Mouse (Mus musculus) left cerebral cortex, postnatal 14 days (tissue): Measurements from ENCODE around the gene Olfr1410. TPM values are rescaled to one million over a fixed set of nuclear protein-coding genes. Genes with fewer than 3 reads are reported as not detected.

Experiments used
- DNase-seq, 2 experiments: peaks; one replicate each; pipeline ENCODE4 v3.0.0; 2021 to 2022; ENCODE audit warnings: low spot score in 2 of 2, mixed read lengths in 1 of 2
- intact Hi-C: fragments of 180-260 bp; cut with DNase I; formaldehyde crosslinking; loops from one replicate; pipeline ENCODE4 v1.15.1; 2025
- long read RNA-seq, 2 experiments: library from polyadenylated mRNA; stranded (forward); transcript quantifications; one replicate each; pipeline ENCODE4 v2.0.0; 2021
- total RNA-seq, 2 experiments: library from RNA; stranded (reverse); gene quantifications; 2 replicates each; pipeline ENCODE4 v1.2.3; 2021

Gene Olfr1410
- total RNA-seq, result not detected
- long read RNA-seq, experiment 1, result 0 reads
- long read RNA-seq, experiment 2, result 0 reads

DNA sequence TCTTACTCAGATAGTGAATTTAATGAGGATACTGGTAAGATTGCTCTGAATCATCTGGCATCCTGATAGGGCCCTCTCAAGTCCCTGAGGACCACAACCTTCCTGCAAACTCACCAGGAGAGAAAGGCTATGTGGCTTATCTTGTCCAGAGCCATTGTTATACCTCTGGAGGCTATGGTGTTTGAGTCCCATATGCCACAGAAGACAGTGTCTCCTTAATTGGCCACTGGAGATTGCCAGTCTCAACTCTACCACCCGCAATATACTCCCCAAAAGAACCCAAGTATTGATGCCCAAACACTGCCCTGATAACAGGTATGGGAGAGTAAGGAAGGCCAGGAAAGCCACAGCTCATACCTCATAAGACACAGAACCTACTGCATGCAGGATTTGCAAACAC lies at the start of gene Olfr1410:
Gene Olfr1410, plus strand, starts transcription at position 301 of the 400 bp plus-strand sequence.
- intact Hi-C loops, result no loop called here
- no peak for DNase-seq

- intact Hi-C loops, result no loop called here
These were observed 34.6 kb upstream of the Olfr1410 start, which contains the start of gene Olfr1413 for GRCm38 (mm10) chr1:92571022-92571421. Gene Olfr1413 (plus strand): TSS chr1:92571322.

GRCm38 (mm10) chr1:92585479-92585878 lies 20.1 kb upstream of the Olfr1410 start, which contains the start of gene Olfr1412:
Gene Olfr1412 (plus strand): TSS chr1:92585779.
- intact Hi-C loops, result no loop called here
- DNase-seq, result no peak

More at GRCm38 (mm10) chr1:92571022-92571421, 34.6 kb upstream of the Olfr1410 start, which contains the start of gene Olfr1413:
- no peak for DNase-seq

- no peak for DNase-seq
- intact Hi-C loops, result no loop called here
These were observed 11.5 kb upstream of the Olfr1410 start, which contains the start of gene Olfr1411 for GRCm38 (mm10) chr1:92594111-92594510. Gene Olfr1411 (plus strand): TSS chr1:92594411.

GRCm38 (mm10) chr1:92596019-92596418 lies 9.6 kb upstream of the Olfr1410 start:
- DNase-seq, result no peak
- intact Hi-C loops, result no loop called here

- intact Hi-C loops, result no loop called here
- DNase-seq, result no peak
These were observed 2.1 kb downstream of the Olfr1410 start for GRCm38 (mm10) chr1:92607711-92608110.

DNA sequence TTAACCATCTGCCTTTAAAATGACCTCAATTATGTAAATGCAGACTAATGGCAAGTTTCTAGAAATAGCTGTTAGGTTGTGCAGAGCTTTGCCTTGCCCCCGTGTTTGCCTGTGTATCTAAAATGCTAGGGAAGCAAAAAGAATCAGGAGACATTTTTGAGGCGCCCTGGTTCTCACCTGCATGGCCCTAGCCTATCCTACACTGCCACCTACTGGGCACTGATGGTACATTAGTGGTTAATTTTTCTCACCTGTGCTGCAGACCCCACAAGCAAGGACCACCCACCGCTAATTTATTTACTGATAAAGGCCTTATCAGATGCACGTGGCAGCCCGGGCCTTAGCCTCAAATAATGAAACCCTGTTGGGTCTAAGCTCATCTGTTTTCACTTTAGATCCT lies 5.4 kb downstream of the Olfr1410 start:
- peak; percentile 52 to 78 for DNase-seq
- intact Hi-C loops, result loop anchor here (1.0 to 10.0 kb wide), 2 partner anchors 90 to 224 kb away; partner anchors contain the start of gene Gpc1

DNA sequence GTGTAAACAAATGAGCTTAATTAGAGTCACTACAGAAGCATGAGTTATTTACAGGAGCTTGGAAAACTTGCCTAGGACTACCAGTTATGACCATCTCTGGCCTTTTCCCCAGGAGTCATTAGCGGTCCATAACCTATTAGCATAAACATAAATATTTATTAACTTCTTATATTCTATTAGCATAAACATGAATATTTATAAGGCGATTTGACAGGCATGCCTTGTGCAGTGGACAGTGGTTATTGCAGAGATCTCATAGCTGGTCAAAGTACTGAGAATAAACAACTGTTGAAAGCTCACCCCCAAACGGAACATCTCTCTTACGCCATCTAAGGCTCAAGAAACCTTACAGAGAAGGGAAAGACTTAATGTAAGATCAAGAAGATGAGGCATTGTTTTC lies 7.6 kb downstream of the Olfr1410 start:
- intact Hi-C loops, result loop anchor here (10.0 kb wide), 1 partner anchor 222 kb away; the partner anchor contains the start of gene Gpc1
- no peak for DNase-seq

- DNase-seq, result peak; percentile 37 to 65
- intact Hi-C loops, result loop anchor here (10.0 kb wide), 1 partner anchor 220 kb away; the partner anchor contains the start of gene Gpc1
These were observed 8.9 kb downstream of the Olfr1410 start for GRCm38 (mm10) chr1:92614516-92614915.

DNA sequence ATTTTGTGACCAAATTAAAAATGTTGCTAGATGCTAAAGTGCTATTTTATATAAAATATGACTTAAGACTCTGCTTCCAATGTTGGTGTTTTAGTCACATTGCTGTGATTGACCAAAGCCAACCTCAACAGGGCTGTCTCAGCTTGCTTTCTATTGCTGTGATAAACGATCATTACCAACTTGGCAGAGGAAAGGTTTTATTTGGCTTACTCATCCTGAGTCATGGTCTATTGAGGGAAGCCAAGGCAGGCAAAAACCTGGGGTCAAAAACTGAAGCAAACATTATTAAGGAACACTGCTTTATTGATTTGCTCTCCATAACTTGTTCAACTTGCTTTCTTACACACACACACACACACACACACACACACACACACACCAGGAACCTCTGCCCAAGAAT lies 10.5 kb downstream of the Olfr1410 start:
- no peak for DNase-seq
- intact Hi-C loops, result loop anchor here (1.0 to 10.0 kb wide), 2 partner anchors 31 to 219 kb away; partner anchors contain the start of gene Gpc1

DNA sequence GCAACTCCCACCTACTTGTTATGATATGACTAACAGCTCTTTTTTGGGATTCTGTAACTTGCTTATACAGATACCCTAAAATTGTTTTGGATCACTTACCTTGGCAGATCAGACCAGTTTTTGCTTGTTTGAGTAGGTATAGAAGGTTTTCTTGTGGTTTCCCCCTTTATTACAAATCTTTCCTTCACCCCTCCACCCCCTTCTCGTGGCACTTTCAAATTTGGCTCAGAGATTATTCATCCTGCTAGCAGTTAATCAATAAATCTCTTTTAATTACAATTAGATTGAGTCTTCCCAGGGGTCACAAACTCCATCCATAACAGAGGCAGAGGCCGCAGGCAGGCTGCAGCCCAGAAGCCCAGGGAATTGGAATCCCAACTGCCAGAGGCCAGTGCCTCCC lies 11.9 kb downstream of the Olfr1410 start, which contains the start of gene Olfr12:
Gene Olfr12, plus strand, starts transcription at position 301 of the 400 bp plus-strand sequence.
- no peak for DNase-seq
- intact Hi-C loops, result loop anchor here (10.0 kb wide), 1 partner anchor 217 kb away; the partner anchor contains the start of gene Gpc1

DNA sequence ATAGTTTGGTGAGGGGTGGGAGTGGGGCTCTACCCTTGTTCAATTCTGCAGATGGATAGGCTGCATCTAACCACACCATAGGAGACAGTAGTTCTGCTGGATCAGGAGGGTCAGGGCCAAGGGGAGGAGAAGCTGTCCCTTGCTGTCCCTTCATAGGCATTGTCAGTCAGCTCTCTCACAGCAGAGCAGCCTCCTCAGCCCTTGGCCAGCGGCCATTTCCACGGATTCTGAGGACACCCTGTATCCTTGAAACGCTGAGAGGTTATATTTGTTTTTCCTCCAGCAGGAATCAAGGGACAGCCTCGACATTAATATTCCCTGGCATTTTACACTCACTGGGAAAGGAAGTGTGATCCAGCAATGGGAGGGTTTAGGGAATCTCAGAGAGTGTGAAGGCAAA lies 12.8 kb downstream of the Olfr1410 start:
- intact Hi-C loops, result loop anchor here (10.0 kb wide), 1 partner anchor 216 kb away; the partner anchor contains the start of gene Gpc1
- DNase-seq, result no peak

DNA sequence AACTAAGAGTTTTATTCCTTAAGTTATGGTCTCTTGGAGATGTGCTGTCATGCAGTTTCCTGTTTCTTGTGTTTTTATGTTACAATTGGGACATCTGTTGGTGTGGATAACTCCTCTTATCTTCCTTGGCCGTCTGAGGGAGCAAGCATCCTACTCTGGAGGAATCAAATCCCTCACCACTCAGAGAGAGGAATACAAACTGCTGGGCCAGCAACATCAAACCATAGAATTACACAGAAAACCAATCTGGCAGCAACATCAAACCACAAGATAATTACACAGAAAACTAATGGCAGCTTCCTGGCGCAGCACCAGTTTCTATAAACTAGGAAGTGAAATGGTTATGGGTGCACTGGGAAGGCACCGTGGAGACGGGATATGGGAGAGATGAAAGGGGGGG lies 22.6 kb downstream of the Olfr1410 start:
- DNase-seq, result no peak
- intact Hi-C loops, result no loop called here

DNA sequence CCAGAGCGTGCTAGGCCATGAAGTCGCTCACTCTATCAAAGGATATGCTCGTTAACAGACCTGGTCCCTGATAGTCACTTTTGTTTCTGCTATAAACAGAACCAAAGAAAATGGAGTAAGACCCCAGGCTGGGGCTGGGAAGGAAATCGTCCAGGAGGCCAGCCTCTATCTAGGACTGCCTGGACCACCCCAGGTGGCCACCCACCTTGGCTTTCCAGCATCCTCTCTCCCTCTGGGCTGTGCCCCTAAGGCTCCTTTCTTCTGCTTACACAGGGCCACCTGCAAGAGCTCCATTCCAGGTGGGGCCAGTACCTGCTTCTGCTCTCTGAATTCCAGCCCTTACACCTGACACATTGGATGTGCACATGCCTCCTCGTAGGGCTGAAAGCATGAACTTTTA lies 26.6 kb downstream of the Olfr1410 start:
- intact Hi-C loops, result no loop called here
- no peak for DNase-seq

- intact Hi-C loops, result no loop called here
- no peak for DNase-seq
These were observed 27.4 kb downstream of the Olfr1410 start for GRCm38 (mm10) chr1:92632948-92633347.

- no peak for DNase-seq
- intact Hi-C loops, result no loop called here
These were observed 28.1 kb downstream of the Olfr1410 start for GRCm38 (mm10) chr1:92633726-92634125.

GRCm38 (mm10) chr1:92634569-92634968 lies 29.0 kb downstream of the Olfr1410 start:
- no peak for DNase-seq
- intact Hi-C loops, result no loop called here

DNA sequence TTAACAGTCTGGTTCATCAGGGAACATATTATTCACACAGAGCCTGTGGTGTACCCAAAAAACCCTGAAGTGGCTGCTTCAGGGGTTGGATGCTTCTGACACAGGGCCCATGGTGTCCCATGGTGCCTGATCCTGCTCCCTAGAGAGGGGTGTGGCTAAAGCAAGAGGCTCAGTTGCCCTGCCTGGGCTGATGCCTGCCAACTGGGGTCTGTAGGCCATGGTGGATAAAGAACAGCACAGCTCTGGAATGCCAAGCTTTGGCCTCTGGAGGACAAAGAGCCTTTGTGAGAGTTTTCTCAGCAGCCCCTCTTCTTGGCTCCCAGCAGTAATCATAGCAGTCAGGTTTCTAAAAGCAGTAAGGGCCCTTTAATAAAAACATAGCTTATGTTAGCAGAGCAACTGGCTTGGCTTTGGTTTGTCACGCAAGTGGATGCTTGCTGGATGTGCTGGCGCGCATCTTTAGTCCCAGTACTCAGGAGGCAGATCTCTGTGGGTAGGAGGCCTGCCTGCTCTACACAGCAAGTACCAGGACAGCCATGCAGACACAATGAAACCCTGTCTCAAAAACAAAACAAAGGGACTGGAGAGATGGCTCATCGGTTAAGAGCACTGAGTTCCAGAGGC lies 29.5 kb downstream of the Olfr1410 start:
- DNase-seq, result no peak
- intact Hi-C loops, result no loop called here

GRCm38 (mm10) chr1:92636015-92636414 lies 30.4 kb downstream of the Olfr1410 start:
- intact Hi-C loops, result no loop called here
- no peak for DNase-seq

GRCm38 (mm10) chr1:92636676-92637075 lies 31.1 kb downstream of the Olfr1410 start:
- intact Hi-C loops, result no loop called here

More at GRCm38 (mm10) chr1:92636676-92637075, 31.1 kb downstream of the Olfr1410 start:
- DNase-seq, result no peak
